Mouse (Mus musculus) cerebellum, postnatal 4 days (tissue): ENCODE measurements at regions not wholly inside any gene's neighbourhood (a gene's known extent, or its start where the extent isn't known, plus 50 kb on each side); places are given as distances from the start of the nearest gene placed in this dataset.

Experiments used
- DNase-seq, 2 experiments: peaks; one replicate each; pipeline ENCODE4 v3.0.0; 2022; ENCODE audit warnings: low spot score in 2 of 2, mixed read lengths in 1 of 2

DNA sequence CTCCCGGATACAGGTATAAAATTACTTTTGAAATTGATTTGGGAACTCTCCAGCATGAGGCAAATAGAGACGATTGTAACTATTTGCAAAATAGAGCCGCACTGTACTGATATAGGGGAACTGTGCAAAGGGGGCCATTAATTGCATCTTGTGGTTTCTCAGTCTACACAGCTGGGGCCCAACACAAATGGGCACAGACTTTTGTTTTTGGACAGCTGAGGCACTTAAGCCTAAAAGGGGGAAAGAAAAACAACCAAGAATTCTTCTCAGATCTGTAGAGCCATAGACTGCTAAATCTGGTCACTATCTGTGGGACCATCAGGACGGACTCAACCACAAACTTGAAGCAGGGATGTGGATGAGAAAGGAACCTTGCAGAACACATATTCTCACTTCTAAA is 347.9 kb downstream of the Cd83 start:
- no peak for DNase-seq

DNA sequence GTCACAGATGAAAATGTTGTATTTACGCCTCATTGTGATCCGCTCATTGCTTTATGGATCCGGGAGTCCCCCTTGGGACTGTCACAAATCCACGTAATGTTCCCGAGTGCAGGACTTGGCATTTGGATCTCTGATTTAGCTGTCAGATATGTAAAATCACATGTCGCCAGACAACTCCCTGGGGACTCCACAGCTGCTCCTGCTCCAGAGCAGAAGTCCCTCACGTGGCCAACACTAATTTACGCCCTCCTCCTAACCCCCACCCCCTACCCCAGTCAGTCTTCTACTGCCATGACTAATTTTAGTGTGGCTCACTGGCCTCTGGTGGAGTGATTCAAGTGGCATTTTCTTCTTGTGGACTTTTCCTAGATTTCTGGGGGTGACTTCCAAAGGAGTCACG is 348.9 kb downstream of the Cd83 start:
- DNase-seq = no peak

DNA sequence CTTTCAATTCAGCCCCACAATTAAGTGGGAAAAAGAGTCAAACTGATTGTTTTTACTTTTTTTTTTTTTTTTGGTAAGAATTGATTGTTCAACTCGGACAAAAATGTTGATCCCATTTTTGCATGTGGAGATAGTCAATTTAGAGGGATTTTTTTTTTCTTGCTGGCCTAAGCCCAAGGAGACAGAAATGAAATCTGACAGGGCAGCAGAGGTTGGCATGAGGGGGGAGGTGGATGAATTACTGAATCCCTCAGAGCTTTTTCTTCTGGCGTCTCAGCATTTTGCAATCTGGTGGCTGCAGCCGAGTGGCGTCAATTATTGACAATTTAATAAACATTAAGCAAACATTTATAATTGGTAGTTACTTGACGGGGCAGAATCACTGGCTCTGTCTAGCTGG is 356.6 kb downstream of the Cd83 start:
- no peak for DNase-seq

DNA sequence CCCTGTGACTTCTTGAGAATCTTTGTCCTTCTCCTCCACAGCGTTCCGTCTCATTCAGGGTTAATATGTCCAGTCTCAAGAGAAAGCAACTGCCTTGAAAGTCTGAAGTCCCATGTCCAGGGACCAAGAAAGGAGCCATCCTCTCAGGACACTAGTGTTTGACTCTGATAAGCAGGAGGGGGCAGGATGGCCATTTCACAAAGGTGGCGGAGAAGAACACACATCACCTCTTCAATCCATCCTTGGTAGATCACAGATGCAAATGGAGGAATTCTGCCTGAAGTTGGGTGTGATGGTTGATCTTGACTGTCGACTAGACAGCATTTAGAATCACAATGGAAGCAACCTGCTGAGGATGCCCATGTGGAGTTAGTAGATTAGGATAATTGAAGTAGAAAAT is 360.9 kb downstream of the Cd83 start:
- no peak for DNase-seq

DNA sequence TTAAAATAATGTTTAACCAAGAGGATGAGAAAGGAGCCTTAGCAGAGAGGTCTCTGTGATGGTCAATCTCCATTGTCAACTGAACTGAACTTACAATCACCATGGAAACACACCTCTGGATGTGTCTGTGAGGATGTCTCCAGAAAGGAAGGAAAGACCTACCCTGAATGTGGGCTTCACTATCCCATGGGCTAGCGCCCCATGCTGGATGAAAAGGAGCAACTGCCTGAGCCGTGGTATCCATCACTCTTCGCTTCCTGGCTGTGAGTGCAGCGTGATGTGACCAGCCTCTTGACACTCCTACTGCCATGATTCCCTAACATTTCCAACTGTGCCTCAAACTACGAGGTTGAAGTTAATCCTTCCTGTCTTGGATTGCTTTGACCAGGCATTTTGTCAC is 363.3 kb downstream of the Cd83 start:
- no peak for DNase-seq

DNA sequence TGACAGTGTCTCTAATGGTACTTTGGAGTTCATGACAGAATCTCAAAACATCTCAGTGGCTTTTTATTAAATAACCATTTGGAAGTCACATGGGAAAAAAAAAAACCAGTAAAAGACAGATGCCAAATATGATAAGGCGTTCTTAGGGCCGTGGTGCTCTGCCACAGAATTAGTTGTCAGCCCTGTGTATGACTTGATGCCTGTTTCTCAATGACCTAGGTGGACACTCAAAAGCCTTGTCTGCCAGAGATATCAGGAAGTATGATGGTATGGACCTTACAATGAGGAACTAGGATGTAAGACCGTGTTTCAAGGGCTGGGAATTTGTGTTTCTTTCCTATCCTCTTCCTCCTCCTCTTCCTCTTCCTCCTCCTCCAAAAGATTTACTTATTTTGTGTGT is 364.9 kb downstream of the Cd83 start:
- DNase-seq = no peak

- DNase-seq = no peak
Observed at GRCm38 (mm10) chr13:44151526-44151925, 367.0 kb downstream of the Cd83 start.

- no peak for DNase-seq
Observed at GRCm38 (mm10) chr13:44152806-44153613, 368.4 kb downstream of the Cd83 start.

GRCm38 (mm10) chr13:44153784-44154183 is 369.2 kb downstream of the Cd83 start:
- no peak for DNase-seq

DNA sequence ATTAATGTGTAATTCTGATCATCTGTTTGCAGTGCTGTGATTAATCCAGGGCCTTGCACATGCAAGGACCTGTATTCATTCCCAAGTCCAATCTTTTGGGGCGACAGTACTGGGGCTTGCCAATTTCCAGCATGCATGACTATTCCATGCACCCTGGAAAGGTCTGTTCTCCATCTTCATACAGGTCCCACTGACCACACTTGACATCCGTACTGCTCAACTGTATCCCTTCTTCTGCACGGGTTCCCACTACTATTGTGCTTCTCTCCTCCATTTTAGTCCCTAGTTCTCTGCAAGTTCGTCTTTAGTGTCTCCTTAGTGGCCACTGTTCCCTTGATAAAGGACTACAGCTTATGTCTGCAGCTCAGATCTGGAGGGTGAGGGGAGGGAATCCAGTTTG is 371.4 kb downstream of the Cd83 start:
- DNase-seq = no peak

DNA sequence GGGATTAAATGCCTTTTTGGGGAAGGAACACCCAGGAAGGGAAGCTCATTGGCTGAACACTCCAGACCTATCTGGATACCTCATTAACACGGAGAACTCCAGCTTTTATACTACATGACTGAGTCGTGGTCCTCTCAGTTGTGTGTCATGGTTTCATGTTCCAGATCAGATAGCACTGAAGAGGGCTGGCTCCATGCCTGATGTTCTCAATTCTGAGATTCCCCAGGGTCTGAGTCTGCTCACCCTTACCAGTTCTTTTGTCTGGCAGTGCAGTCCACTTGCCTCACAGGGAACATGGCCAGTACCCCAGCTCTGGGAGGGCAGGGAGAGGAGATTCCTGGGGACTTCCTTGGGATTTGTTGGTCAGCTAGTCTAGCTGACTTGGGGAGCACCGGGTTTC is 372.0 kb downstream of the Cd83 start:
- no peak for DNase-seq

- DNase-seq = no peak
Observed at GRCm38 (mm10) chr13:44157236-44157635, 372.7 kb downstream of the Cd83 start.

DNA sequence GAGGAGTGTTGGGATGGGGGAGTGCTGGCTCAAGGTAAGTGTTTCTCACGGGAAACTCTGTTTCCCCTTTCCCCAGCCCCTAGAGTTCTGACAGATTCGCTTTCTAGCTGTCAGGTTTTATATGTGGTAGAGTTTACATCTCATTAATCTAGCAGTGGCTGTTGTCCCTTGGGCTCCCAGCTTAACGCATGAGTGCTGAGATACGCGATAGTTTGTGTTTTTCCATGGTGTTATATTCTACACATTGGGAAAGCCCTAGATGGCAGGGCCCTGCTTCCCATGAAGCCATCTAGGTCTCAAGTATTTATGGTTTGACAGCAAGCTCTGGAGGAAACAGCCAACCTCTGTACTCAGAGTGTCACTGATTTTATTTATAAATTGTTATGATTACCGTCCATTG is 373.8 kb downstream of the Cd83 start:
- no peak for DNase-seq

GRCm38 (mm10) chr13:44159346-44159745 is 374.8 kb downstream of the Cd83 start:
- DNase-seq = no peak

DNA sequence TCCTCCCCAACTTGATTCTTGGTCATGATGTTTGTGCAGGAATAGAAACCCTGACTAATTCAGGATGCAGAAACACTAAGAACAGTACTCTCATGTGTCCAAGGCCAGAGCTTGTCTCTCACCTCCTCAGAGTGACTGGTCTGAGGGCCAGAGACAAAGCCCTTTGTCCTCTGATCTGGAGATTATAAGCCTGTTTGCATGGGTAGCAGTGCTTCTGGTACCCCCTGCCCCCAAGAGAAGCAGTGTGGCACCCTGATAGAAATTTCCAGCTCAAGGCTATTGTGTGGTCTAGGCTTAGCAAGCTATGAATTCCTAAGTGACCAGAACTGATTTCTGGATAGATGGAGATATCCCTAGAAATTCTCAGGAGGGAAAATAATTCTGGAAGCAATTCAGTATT is 380.2 kb downstream of the Cd83 start:
- DNase-seq = no peak

GRCm38 (mm10) chr13:44167186-44167585 is 382.6 kb downstream of the Cd83 start:
- peak in 1 of 2 experiments; percentile 8 for DNase-seq

DNA sequence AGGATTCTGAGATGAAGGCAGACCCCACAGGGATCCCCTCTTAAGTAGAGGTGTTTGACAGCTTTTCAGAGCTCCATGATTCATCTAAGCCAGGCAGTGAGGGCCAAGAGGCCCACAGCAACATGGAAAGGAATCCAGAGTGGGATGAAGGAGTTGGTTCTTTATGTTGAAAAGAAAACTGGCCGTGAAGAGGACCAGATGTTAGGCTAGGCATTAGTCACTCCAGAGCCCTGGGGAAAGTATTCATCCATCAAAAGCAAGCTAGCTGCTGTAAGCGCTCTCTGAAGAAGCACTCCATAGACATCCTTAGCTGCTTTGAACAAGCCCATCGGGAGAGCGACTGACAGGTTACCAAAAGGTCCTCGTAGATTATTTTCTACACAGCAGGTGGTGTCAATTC is 383.6 kb downstream of the Cd83 start:
- no peak for DNase-seq

- DNase-seq = no peak
Observed at GRCm38 (mm10) chr13:44171639-44172038, 387.1 kb downstream of the Cd83 start.

GRCm38 (mm10) chr13:44172701-44173100 is 388.1 kb downstream of the Cd83 start:
- no peak for DNase-seq

DNA sequence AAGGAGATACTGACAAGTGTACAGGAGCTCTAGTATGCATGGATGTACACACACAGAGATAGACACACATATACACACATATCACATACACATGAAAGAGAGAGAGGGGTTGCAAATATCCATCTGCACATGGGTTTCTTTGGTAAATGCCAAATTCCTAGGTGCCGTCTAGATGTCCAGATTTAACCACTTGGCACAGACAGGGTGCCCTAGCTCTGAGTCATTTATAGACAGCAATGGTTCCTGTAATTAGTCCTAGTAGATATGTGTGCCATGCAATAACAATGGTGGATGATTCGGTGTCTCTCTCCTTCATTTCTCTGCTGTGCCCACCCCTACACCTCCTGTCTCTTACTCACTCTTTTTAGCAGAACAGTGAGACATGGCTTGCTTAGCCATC is 389.7 kb downstream of the Cd83 start:
- DNase-seq = no peak

- no peak for DNase-seq
Observed at GRCm38 (mm10) chr13:44175300-44176036, 390.9 kb downstream of the Cd83 start.

- no peak for DNase-seq
Observed at GRCm38 (mm10) chr13:44176121-44176520, 391.5 kb downstream of the Cd83 start.

- no peak for DNase-seq
Observed at GRCm38 (mm10) chr13:44178006-44178405, 393.4 kb downstream of the Cd83 start.
